Mouse (Mus musculus) adrenal gland, postnatal 10 days (tissue): Measurements from ENCODE around the gene Gulp1. TPM values are rescaled to one million over a fixed set of nuclear protein-coding genes. Genes with fewer than 3 reads are reported as not detected.

Source experiments
- DNase-seq: peaks from one replicate; pipeline ENCODE4 v3.0.0; 2021; ENCODE audit warnings: mixed read lengths
- total RNA-seq, 2 experiments: library from RNA; stranded (reverse); gene quantifications; 2 replicates each; pipeline ENCODE4 v1.2.3; 2021

Gene Gulp1
- total RNA-seq, 2 experiments from 2014 or later, result 37.3 to 37.7 TPM

DNA sequence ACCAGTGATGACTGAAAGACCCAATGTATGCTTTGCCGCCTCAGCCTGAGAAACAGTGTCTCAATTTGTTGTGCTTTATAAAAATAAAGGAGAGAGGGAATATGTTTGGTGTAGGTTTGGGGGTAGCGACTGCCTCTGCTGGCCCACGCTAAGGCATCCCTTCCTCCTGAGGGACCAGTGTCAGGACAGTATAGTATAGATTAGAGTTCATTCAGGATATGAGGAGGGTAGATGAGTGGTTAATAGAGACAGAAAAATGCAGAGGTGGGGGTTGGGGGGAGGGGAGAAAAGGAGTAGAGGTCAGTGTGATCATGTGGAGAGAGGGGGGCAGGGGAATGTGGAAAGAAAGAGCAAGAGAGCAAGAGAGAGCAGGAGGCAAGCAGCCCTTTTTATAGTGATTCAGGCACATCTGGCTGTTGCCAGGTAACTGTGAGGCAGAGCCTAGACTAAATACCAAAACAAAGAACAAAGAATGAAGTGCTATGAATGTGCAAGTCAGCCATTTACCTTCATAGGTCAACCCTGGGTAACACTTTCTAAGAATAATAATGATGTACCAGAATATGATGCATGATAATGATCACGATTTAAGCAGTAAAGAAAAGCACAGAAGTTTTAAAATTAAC is 169.6 kb downstream of the Gulp1 start:
- DNase-seq, result no peak

DNA sequence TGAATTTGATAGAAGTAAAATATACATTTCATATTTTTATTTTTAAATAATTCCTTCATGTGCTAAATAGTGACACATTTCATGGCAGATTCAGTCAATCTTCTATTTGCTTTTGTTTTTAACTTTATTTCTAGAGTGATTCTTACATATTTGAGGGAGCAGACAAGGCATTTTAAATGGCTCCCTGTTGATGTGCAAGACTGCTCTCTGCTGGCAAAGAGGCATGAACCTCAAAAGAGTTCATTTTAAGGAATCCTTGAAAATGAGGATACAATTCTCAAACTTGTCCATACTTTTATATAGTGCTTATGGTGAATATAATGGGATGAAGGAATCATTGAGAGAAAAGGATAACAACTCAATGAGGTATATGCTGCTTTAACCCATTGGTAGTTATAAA is 189.9 kb downstream of the Gulp1 start:
- DNase-seq, result no peak

DNA sequence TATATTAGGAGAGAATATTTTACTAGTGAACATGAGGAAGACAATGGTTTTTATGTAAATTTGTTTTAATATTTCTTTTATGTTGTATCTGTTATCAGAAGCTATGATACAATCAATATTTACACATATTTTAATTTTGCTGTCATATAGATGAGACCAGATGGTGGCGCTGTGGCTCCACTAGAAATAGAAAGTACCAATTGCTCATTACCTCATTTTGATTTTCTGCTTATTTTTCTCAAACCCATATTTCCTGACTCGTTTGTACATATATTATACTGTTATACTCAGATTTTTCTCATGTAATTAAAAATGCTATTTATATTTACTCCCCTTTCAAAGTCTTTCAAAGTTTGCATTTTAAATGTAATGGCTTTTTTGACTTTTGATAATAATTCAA is 194.4 kb downstream of the Gulp1 start:
- DNase-seq, result peak; percentile 63

DNA sequence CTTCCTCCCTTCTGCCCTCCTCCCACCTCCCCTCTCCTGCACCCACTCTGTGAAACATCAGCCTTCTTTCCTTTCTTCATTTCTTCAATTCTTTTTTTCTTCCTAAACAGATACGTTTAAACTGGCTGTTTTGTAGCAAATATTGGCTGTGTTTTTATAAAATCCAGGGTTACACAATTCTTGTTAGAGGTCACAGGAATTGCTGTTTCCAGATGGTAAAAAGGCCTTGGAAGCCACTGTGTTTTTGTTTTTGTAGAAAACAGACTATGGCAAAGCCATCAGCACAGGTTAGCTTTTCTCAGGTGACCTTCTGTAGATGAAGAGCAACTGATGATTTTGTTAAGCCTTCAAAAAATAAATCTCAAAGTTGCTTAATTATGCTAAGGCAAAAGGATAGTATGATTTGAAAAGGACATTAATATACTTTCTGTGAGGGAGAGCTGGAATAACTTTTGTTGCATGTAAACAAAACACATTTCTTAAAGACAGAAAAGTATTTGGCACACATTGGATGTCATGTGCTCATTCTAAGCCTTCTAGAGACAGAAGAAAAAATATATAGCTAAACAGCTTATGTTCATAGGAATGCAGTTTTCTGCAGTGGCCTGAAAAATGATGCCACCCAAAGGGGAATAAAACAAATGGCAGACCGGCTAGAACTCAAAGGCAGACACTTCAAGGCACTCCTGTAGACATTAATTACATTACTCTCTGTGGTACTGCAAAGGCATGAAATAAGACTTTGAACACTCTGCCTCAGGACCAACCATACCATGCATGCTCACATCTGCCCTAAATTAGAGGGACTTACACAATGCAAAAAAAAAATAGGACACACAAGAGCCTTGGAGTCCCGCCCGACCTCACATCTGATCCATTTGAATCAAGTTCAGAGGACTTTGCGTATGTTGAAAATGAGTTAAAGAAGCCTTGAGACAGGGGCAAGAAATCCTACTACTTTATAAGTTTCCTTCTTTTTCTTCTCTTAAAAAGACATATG is 199.7 kb downstream of the Gulp1 start:
- peak; percentile 37 for DNase-seq

DNA sequence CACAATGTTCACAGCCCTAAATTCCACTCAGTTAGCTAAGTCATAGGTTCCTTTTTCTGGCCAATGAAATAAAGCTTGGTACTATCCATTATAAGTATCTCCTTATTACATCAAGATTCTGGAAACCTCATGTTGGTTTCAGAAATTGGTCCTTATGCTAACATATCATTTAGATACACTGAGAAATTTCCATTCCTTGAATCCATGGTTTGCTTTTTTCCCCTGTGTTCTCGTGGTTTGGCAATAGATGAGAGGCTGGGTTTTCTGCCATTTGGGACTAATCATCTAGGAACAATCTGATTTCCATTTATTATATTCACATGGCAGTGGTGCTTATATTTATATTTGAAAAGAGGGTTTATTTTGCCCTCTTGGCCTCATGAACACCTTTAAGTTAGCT is 226.9 kb downstream of the Gulp1 start:
- DNase-seq, result no peak

DNA sequence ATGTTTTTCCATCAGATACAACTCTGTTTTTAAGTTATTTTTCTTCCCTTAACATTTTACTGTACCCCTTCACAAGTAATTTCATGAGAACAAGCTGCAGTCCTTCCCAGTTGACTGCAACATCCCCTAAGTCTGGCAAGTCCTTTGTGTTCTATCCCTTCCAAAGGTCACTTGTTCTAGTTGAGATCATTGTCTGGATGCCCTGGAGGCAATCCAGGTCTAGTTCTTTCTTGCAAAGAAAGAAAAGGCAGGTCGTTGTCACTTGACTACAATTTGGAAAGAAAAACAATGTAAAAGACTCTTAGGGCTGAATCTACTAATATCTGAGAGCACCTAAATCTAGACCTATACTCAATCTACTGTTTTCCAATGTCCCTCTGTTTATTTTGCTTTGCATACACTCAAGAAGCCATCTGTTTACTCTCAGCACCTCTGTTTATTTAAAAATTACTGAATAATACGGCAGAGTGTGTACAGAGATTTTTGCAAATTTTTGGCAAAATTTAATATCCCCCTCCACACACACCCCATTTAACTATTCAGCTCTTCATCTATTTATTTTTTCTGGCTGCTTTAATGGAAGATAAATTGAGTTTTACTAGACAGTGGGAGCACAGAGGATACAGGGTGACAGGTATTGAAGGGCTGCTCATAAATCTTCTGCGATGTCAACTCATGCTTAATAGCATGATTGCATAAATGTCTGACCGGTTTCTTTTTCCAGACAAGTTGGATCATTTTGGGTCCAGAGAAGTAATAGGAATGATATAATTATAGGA is 252.5 kb downstream of the Gulp1 start:
- DNase-seq, result peak; percentile 3

DNA sequence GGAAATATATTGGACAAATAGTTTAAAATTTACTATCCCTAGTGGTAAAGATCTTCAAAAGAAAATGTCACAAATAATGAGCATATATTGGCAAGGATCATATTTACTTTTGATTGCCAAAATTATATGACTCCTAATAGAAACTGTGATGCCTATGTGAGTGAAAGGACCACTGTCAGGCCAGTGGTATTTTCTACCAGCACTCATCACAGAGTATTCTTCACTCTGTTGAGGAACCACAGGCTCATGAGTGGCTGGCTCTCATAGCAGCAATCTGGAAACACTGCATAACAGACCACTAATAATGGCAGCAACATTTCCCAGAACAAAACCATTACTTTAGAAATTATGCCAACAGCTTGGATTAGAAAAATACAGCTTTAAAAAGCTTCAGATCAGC is 255.1 kb downstream of the Gulp1 start:
- DNase-seq, result no peak

DNA sequence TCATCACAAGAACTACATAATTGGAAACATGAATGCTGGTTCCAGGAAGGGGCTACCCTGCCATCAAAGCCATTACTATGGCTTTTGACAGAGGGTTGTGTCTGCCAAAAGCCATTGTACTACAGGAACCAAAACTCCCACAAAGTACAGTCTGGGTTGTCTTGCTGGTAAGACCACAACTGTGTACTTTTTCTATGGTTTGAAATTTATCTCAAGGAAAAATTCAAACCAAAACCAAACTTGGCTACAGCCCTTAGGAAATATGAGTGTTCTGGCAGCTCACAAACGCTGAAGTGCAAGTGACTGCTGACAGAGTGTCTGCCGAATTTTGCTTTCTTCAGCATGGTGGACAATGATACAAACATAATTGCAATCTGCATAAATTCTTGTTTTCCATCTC is 259.0 kb downstream of the Gulp1 start:
- no peak for DNase-seq

DNA sequence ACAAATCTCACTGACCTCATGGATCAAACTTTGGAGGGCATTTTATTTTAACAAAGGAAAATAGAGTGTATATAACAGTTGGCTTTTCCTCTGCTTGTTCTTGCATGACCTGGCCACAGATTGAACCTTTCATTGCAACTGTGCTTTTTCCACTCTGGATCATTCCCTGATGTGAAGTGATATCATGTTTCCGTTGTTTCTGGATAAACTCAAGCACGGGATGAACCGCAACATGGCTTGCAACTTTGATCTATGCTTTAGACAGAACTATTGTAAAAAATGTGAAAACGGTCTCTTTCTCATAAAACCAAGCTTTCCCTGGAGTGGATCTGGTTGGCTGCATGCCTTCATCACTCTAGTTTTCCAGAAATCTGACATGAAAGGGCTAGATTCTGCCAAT is 282.6 kb downstream of the Gulp1 start:
- DNase-seq, result no peak
